Mouse (Mus musculus) midbrain, embryonic 13.5 days (tissue): ENCODE results near the gene Rnf222. TPM values are rescaled to one million over a fixed set of nuclear protein-coding genes. Genes with fewer than 3 reads are reported as not detected.
A peak's percentile ranks its signal among the peaks of the same experiment; 100 is the strongest.

Experiments used
- ATAC-seq: fragments of 200-750 bp; cut with Nextera tagmentation; 2 replicates; pipeline ENCODE4 v1.8.0; 2017; ENCODE audit warnings: mild to moderate bottlenecking, moderate TSS enrichment, moderate library complexity
- H3K27ac ChIP-seq: fragments of 300-500 bp; sonication (generic); 2 replicates; pipeline ENCODE4 v1.5.1; 2015; ENCODE audit warnings: inconsistent platforms, mild to moderate bottlenecking, moderate library complexity
- H3K27me3 ChIP-seq: fragments of 300-500 bp; sonication (generic); 2 replicates; pipeline ENCODE4 v1.6.1; 2015; ENCODE audit warnings: mild to moderate bottlenecking, inconsistent platforms
- H3K36me3 ChIP-seq: fragments of 300-500 bp; sonication (generic); 2 replicates; pipeline ENCODE4 v1.6.1; 2015; ENCODE audit warnings: mild to moderate bottlenecking, inconsistent platforms
- H3K4me1 ChIP-seq: fragments of 300-500 bp; sonication (generic); replicated peaks from 2 replicates; pipeline ENCODE4 v1.6.1; 2015; ENCODE audit warnings: inconsistent platforms
- H3K4me2 ChIP-seq: fragments of 300-500 bp; sonication (generic); replicated peaks from 2 replicates; pipeline ENCODE4 v1.6.1; 2015; ENCODE audit warnings: moderate library complexity, mild to moderate bottlenecking, inconsistent platforms
- H3K4me3 ChIP-seq: fragments of 300-500 bp; sonication (generic); replicated peaks from 2 replicates; pipeline ENCODE4 v1.5.1; 2015; ENCODE audit warnings: mild to moderate bottlenecking, inconsistent platforms
- H3K9ac ChIP-seq: fragments of 300-500 bp; sonication (generic); replicated peaks from 2 replicates; pipeline ENCODE4 v1.6.1; 2015; ENCODE audit warnings: mild to moderate bottlenecking, inconsistent platforms
- H3K9me3 ChIP-seq: fragments of 300-500 bp; sonication (generic); 2 replicates; pipeline ENCODE4 v1.6.1; 2016; ENCODE audit warnings: mild to moderate bottlenecking, inconsistent platforms
- WGBS: fragments of 180-500 bp; shearing (Covaris S2); methylation state at CpG from one replicate; pipeline ENCODE4 v1.1.7; 2015; 5-methylcytosine and 5-hydroxymethylcytosine counted together
- polyA plus RNA-seq: library from polyadenylated mRNA; unstranded; fragments of >200 nt; fragmentation: Nextera tagmentation; extraction: Ambion mirVana; gene quantifications from 2 replicates; pipeline ENCODE4 v1.2.1, GENCODE M21; 2015

Gene Rnf222
- polyA plus RNA-seq, 1 experiment from 2014 or later, result 0.04 TPM

DNA sequence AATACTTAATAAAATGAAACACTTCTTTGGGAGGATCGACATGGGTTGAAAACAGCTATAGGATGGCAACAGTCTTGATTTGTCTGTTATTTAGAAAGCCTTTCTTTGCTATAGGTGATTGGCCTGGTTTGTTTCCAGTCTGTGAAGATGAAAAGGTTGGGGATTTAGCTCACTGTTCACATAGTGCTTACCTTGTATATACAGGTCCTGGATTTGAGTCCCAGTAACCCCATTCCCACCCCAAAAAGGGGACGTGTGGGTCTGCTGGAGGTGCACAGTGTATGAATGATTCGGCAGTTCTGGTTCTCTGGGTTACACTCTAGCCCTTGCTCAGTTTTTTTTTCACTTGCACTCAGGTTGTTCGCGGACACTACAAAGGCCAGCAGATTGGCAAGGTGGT, 14.5 kb downstream of the Rnf222 start:
- Histone ChIP-seq H3K36me3 (peaks cover 47% of the 10 kb centered on the region), H3K4me2 (peak overlapping the region; percentile 82), H3K9me3 (no peaks in the 10 kb centered on the region), H3K27ac (no peak overlapping the region), H3K4me1 (peaks cover 8% of the 10 kb centered on the region), H3K4me3 (peak overlapping the region; percentile 97), H3K9ac (peak overlapping the region; percentile 99), H3K27me3 (peaks cover 10% of the 10 kb centered on the region; the same call in 1 of the 2 replicates)
- ATAC-seq, result no peak
- 87% methylated on average over 5 of the region's 5 CpGs for WGBS

DNA sequence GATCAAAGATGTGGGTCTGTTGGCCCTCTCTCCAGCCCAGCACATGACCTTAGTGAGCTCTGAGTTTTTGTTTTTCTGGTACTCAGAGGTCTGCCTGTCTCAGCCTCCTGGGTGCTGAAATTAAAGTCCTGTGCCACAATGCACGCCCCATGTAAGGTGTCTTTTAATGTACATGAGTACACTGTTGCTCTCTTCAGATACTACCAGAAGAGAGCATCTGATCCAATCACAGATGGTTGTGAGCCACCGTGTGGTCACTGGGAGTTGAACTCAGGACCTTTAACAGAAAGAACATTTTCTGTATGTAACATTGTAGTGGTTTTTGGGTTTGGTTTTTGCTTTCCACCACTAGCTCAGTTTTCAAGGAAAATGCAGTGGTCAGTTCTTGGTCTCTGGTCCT, 15.4 kb downstream of the Rnf222 start:
- 90% methylated on average over 2 of the region's 2 CpGs for WGBS
- H3K9ac ChIP-seq, result no peak overlapping the region

DNA sequence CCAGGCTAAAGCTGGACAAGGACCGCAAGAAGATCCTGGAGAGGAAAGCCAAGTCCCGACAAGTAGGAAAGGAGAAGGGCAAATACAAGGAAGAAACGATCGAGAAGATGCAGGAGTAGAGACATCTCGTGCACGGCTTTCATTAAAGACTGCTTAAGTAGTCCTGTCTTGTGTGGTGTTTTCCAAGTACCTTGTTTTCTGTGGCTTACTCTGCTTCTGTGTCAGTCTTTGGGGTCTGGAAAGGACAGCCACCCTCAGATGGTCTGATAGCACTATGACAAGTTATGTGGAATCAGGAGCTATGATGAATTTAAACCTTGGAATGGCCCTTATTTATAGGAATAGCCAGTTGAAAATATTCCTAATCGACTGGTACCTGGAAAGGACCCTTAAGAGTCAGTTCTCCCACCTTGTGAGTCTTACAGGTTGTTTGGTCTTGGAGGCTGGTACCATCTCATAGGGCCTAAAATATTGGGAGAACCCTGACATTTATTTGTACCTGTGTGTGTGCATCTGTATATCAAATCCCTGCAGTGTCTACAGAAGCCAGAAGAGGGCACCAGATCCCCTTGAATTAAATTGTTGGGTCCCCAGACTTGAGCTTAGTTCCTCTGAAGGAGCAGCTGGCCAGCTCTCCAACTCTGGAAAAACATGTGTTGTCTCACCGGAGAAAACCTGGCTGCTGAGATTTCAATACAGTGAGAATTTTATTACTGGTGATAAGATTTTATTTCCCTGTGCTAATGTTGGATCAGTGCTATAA, 16.2 kb downstream of the Rnf222 start:
- H3K9me3 ChIP-seq, result no peaks in the 10 kb centered on the region
- peaks cover 47% of the 10 kb centered on the region for H3K36me3 ChIP-seq
- WGBS, result 86% methylated on average over 8 of the region's 8 CpGs
- H3K27ac ChIP-seq, result no peak overlapping the region
- peaks cover 4% of the 10 kb centered on the region; the same call in 1 of the 2 replicates for H3K27me3 ChIP-seq
- no peak overlapping the region for H3K9ac ChIP-seq
- no peak overlapping the region for H3K4me3 ChIP-seq
- H3K4me2 ChIP-seq, result no peak overlapping the region
- no peak for ATAC-seq
- peaks cover 8% of the 10 kb centered on the region for H3K4me1 ChIP-seq

More for the DNA sequence above, 15.4 kb downstream of the Rnf222 start:
- no peak overlapping the region for H3K27ac ChIP-seq
- no peak overlapping the region for H3K4me3 ChIP-seq
- H3K36me3 ChIP-seq, result peaks cover 47% of the 10 kb centered on the region
- ATAC-seq, result no peak
- peaks cover 8% of the 10 kb centered on the region for H3K4me1 ChIP-seq
- H3K4me2 ChIP-seq, result no peak overlapping the region
- no peaks in the 10 kb centered on the region for H3K9me3 ChIP-seq
- H3K27me3 ChIP-seq, result peaks cover 10% of the 10 kb centered on the region; the same call in 1 of the 2 replicates

DNA sequence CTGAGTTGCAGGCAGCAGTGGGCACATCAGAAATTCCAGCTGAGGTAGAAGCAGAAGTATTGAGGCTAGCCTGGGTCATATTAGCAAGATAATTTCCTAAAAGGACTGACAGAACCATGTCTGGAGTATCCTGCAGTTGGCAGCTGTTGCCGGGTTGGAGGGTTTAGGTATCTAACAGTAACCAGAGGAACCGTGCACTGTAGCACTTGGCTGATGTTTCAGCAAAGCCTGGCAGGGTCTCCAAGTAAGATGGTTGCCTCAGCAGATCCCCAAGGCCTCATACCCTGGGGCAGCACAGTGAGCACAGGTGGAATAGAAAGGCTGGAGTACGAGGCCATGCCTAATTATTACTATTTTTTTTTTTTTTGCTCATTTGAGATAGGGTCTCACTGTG, 16.8 kb downstream of the Rnf222 start:
- H3K9ac ChIP-seq, result no peak overlapping the region
- no peak for ATAC-seq
- no peak overlapping the region for H3K4me2 ChIP-seq
- 84% methylated on average over 3 of the region's 3 CpGs for WGBS
- no peaks in the 10 kb centered on the region for H3K9me3 ChIP-seq
- H3K4me3 ChIP-seq, result no peak overlapping the region
- peaks cover 47% of the 10 kb centered on the region for H3K36me3 ChIP-seq
- H3K27me3 ChIP-seq, result peaks cover under 1% of the 10 kb centered on the region; the same call in 1 of the 2 replicates
- no peak overlapping the region for H3K27ac ChIP-seq
- peaks cover 8% of the 10 kb centered on the region for H3K4me1 ChIP-seq

DNA sequence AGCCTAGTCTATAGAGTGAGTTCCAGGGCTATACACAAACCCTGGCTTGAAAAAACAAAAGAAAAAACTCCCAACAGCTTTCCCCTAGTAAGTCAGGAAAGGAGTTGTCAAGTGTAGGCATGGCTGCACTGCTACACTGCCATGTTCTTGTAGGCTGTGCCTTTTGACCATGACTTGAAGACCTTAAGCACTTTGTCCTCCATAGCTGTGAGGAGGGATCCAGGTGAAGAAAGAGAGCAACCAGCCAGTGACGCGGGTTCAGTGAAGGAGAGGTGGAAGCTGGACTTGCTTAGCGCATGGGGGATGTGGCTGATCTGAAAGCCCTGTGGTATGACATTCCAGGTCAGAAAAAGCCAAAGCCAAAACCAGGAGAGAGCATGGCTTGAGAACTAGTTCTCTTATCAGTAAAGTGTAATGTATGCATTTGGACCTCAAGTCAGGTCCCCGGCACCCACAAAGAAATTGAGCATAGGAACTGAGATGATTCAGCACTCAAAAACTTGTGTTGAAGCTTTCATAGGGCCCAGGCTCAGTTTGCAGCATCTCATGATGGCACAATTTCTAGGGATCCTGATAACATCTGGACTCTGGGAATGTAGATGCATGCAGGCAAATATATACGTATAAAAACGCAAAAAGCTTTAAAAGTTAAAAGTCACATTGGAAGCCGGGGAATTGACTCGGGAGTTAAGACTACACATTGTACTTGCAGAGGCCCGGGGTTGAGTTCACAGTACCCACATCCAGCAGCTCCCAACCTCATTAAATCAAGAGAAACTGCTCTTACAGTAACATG, 17.5 kb downstream of the Rnf222 start:
- no peaks in the 10 kb centered on the region for H3K27me3 ChIP-seq
- 90% methylated on average over 9 of the region's 9 CpGs for WGBS
- H3K4me2 ChIP-seq, result no peak overlapping the region

DNA sequence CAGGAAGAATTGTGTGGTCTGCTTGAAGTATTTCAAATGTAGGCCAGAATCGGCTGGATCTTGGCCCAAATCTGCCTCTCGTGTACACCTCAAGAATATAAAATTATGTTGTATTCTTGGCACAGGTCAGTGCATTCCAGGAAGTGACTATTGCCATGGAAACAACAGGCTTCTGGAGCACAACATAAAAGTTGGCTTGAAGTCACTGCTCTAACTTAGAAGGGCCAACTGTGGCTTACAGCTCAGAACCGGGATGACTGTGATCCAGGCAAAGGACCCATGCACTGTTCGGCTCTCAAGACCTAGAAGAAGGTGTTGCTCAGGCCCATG, 18.1 kb downstream of the Rnf222 start:
- no peaks in the 10 kb centered on the region for H3K27me3 ChIP-seq
- H3K9me3 ChIP-seq, result no peaks in the 10 kb centered on the region
- H3K4me3 ChIP-seq, result no peak overlapping the region
- peaks cover 47% of the 10 kb centered on the region for H3K36me3 ChIP-seq
- peaks cover 8% of the 10 kb centered on the region for H3K4me1 ChIP-seq
- H3K27ac ChIP-seq, result no peak overlapping the region
- H3K4me2 ChIP-seq, result no peak overlapping the region
- H3K9ac ChIP-seq, result no peak overlapping the region
- 86% methylated on average over 4 of the region's 4 CpGs for WGBS
- no peak for ATAC-seq

More for the DNA sequence above, 17.5 kb downstream of the Rnf222 start:
- H3K9me3 ChIP-seq, result no peaks in the 10 kb centered on the region
- peaks cover 8% of the 10 kb centered on the region for H3K4me1 ChIP-seq
- peaks cover 47% of the 10 kb centered on the region for H3K36me3 ChIP-seq
- no peak overlapping the region for H3K9ac ChIP-seq
- ATAC-seq, result no peak
- no peak overlapping the region for H3K27ac ChIP-seq
- H3K4me3 ChIP-seq, result no peak overlapping the region

DNA sequence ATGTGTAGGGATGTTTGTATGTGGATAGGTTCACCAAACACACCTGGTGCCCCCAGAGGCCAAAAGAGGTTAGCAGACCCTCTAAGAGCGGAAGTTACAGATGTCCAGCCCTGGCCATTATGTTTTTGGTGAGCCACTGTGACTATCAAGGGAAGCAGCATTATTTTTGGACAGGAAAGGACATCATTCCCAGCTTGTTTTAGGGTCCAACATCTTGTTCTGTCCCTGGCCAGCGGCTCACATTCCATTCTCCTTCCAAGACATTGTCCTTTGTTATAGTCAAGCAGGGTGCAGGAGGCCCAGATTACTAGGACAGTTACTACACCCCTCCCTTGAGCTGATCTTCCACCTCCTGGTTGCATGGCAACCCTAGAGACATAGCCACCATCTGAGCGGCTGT, 18.9 kb downstream of the Rnf222 start:
- H3K4me3 ChIP-seq, result no peak overlapping the region
- peaks cover 47% of the 10 kb centered on the region for H3K36me3 ChIP-seq
- ATAC-seq, result no peak
- H3K4me2 ChIP-seq, result no peak overlapping the region
- H3K9me3 ChIP-seq, result no peaks in the 10 kb centered on the region
- peaks cover 7% of the 10 kb centered on the region for H3K4me1 ChIP-seq
- no peaks in the 10 kb centered on the region for H3K27me3 ChIP-seq
- 78% methylated on average over 3 of the region's 3 CpGs for WGBS
- no peak overlapping the region for H3K27ac ChIP-seq
- H3K9ac ChIP-seq, result no peak overlapping the region

DNA sequence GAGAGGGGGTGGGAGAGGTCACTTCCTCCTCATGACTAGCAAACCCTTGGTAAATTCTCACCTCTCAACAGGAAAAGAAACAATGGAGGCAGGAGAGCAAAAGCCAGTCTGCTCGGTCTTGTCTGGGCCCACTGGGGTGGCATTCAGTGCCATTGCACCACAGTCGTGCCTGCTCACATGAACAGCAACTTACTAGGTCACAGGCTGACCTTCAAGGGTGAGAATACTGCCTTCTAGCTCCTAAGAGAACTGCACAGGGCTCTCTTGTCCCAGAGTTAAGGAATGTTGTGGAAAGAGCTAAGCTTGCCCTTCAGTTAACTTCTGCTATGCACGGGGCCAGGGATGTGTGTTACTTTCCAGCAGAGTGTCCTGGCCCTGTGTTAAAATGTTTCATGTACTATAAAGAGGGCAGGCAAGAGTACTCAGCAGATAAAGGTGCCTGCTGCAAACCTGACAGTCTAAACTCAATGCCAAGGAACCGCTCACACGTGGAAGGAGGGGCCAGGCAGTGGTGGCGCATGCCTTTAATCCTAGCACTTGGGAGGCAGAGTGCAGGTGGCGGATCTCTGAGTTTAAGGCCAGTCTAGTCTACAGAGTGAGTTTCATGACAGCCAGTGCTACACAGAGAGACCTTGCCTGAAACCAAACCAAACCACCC, 20.6 kb downstream of the Rnf222 start:
- no peaks in the 10 kb centered on the region for H3K4me1 ChIP-seq
- 50% methylated on average over 7 of the region's 7 CpGs for WGBS

DNA sequence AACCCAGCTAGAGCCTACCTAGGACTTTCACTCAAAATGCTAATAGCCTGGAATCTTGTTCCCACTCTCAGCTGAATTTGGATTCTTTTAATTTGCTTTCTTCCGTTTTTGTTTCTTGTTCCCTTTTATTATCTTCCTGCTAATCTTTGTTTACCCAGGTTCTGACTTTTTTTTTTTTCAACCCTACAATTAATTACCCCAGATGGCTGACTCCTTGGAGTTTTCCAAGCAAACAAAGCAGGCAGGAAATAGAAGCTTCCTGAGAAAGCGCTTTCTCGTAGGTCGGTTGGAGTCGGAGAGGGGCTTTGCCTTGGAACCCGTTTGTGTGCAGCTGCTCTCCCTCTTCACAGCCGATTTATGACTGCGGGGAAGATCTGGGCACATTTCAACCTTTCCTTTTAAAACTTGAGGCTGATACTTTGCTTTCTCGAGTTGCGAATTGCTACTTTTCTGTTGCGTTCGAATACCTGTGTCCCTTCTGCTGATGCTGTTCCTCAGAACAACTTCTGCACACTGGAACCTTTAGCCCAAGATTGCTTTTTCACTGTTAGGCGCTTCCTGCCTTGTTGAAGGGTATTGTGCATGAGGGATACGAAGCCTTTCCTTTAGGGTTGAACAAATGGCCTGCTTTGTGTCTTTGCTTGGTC, 23.3 kb downstream of the Rnf222 start:
- no peak for ATAC-seq
- Histone ChIP-seq H3K9me3 (no peaks in the 10 kb centered on the region), H3K27me3 (no peaks in the 10 kb centered on the region), H3K4me3 (no peak overlapping the region), H3K27ac (no peak overlapping the region), H3K36me3 (peaks cover 9% of the 10 kb centered on the region), H3K9ac (no peak overlapping the region), H3K4me1 (no peaks in the 10 kb centered on the region), H3K4me2 (no peak overlapping the region)
- 74% methylated on average over 14 of the region's 14 CpGs for WGBS

More for the DNA sequence above, 20.6 kb downstream of the Rnf222 start:
- H3K9ac ChIP-seq, result no peak overlapping the region
- no peak overlapping the region for H3K27ac ChIP-seq
- H3K9me3 ChIP-seq, result no peaks in the 10 kb centered on the region
- no peak overlapping the region for H3K4me3 ChIP-seq
- H3K4me2 ChIP-seq, result no peak overlapping the region
- ATAC-seq, result no peak
- no peaks in the 10 kb centered on the region for H3K27me3 ChIP-seq
- H3K36me3 ChIP-seq, result peaks cover 35% of the 10 kb centered on the region

DNA sequence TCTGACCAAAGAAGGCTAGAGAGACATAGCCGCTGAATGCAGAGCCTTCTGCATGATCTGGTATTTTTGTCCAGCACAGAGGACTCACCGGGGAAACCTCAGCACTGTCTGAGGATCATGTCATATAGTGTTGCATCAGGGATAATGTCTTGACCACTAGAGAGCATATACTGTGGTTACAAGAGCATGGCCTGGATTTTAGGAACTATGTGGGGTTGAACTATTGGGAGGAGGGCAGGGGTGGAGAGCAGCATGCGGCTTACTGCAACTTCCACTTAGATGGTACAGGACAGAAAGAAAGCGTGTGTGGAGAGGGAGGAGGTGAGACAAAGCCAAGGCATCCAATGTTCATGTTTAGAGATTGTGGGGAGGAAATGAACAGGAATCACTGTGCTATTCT, 26.2 kb downstream of the Rnf222 start:
- no peaks in the 10 kb centered on the region for H3K9me3 ChIP-seq
- H3K27ac ChIP-seq, result no peak overlapping the region
- no peak overlapping the region for H3K9ac ChIP-seq
- no peaks in the 10 kb centered on the region for H3K36me3 ChIP-seq
- no peak overlapping the region for H3K4me3 ChIP-seq
- no peak overlapping the region for H3K4me2 ChIP-seq
- 96% methylated on average over 4 of the region's 4 CpGs for WGBS
- no peaks in the 10 kb centered on the region for H3K4me1 ChIP-seq
- no peak for ATAC-seq
- H3K27me3 ChIP-seq, result no peaks in the 10 kb centered on the region

DNA sequence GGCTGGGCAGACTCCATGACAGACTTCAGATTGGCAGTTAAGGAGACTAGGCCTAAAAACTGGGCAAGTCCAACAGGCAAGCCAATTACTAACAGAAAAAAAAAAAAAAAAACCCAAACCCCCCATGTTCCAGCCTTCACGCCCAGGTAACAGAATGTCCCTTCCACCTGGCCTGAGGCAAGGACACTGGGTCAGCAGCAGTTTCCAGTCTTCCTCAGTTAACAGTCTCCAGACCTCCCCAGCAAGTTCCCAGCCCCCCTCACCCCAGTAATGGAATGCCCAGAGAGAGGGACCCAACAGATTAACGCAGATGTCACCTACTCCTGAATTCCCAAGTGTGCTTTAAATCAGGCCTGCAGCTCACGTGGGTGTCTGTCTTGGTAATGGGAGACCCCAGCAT, 34.8 kb downstream of the Rnf222 start:
- 57% methylated on average over 3 of the region's 3 CpGs for WGBS
- no peak overlapping the region for H3K9ac ChIP-seq

More for the DNA sequence above, 34.8 kb downstream of the Rnf222 start:
- no peaks in the 10 kb centered on the region for H3K36me3 ChIP-seq
- H3K4me2 ChIP-seq, result no peak overlapping the region
- 0 out of 2 replicates have a peak, but pooled peaks cover 3% of the 10 kb centered on the region for H3K4me1 ChIP-seq
- no peak for ATAC-seq
- no peaks in the 10 kb centered on the region for H3K9me3 ChIP-seq
- no peak overlapping the region for H3K4me3 ChIP-seq
- H3K27ac ChIP-seq, result no peak overlapping the region
- no peaks in the 10 kb centered on the region for H3K27me3 ChIP-seq
